Mouse (Mus musculus): ENCODE results near the gene 4921509C19Rik. TPM values are rescaled to one million over a fixed set of nuclear protein-coding genes. Genes with fewer than 3 reads are reported as not detected.
A peak's percentile ranks its signal among the peaks of the same experiment; 100 is the strongest.
"Not testable (repeated sequence)": the region's sequence is repeated elsewhere in the genome, so short reads cannot be mapped to it uniquely, and the experiment has no call there.

4921509C19Rik gene
- polyA plus RNA-seq, 1 experiment from 2014 or later: not detected

DNA sequence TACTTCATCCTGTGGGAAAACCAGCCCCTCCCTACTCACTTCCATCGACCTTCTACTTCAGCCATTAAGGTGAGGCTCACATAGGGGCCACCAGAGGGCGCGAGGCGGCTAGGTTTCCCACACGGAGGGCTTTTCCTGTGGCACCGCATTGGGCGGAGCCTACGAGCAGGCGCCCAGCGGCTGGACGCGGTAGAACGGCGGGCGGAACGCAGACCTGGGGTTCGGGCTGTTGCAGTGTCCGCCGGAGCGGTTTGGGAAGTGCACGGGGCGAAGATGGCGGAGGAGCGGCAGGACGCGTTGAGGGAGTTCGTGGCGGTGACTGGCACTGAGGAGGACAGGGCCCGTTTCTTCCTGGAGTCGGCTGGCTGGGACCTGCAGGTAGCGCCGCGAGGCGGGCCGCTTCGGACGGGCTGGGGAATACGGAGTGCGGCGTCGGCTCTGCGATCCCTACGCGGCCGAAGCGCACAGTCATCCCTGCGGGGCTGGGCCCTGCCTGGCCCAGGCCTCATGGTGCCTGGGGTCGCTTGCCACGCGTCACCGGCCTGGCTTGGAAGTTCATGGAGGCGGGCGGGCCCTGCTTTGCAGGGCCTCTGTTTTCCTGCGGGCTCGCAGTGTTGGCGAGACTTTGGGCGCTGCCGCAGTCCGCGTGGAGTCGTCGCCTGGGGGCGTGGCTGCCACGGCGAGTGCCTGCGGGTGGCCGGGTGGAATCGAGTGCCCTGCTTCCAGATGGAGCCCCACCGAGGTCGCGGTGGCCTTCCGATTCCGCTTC, 18.3 kb upstream of the 4921509C19Rik start, which contains the start of gene Nsfl1c:
Nsfl1c (plus strand) TSS at position 148 of the 769 bp plus-strand sequence.
- Histone ChIP-seq H3K4me3 (replicated peaks; ENCODE audit: low read length) (peak within 1 kb of the TSS; percentile 57), H3K36me3 (replicated peaks; ENCODE audit: control insufficient read depth, insufficient read depth) (peaks cover 24% of the 10 kb centered on the region), H3K4me2 (replicated peaks) (peak within 1 kb of the TSS; percentile 87), H3K4me1 (replicated peaks; ENCODE audit: control insufficient read depth, insufficient read depth, low read length) (peaks cover 14% of the 10 kb centered on the region), H3K27me3 (ENCODE audit: control insufficient read depth, insufficient read depth, low read length) (no peaks in the 10 kb centered on the region), H3K9me3 (ENCODE audit: control insufficient read depth, low read length) (no peaks in the 10 kb centered on the region), H3K27ac (0 out of 2 replicates have a peak within 1 kb of the TSS, but pooled peaks have one; percentile 58), H3K9ac (peak within 1 kb of the TSS; percentile 75)
- peak; percentile 98 for DNase-seq (ENCODE audit: low spot score)
- peak; percentile 100 for ATAC-seq (ENCODE audit: low FRiP score)
- WGBS: under 1% methylated on average over 72 of the region's 73 CpGs

DNA sequence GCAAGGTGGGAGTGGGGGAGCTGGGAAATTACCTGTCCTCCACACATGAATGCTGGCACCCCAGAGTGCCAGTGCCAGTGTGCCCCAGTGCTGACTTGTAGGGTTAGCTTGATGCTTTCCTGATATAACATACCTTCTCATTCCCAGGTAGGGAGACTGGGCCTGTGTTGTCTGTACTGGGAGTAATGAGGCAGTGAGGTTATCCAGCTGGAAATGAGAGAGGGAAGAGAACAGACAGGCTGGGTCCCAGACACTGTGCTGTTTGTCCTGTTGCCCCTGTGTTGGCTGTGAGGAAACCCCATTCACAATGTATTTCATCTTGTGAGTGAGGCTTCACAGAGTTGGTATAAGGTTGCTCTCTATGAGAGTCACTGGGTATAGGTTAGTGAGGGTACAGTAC, 10.5 kb upstream of the 4921509C19Rik start:
- no peak overlapping the region for H3K4me3 ChIP-seq (replicated peaks; ENCODE audit: low read length)
- no peaks in the 10 kb centered on the region for H3K36me3 ChIP-seq (replicated peaks; ENCODE audit: control insufficient read depth, insufficient read depth)
- no peak overlapping the region for H3K9ac ChIP-seq
- no peak overlapping the region for H3K4me2 ChIP-seq (replicated peaks)
- no peak for ATAC-seq (ENCODE audit: low FRiP score)
- no peaks in the 10 kb centered on the region for H3K27me3 ChIP-seq (ENCODE audit: control insufficient read depth, insufficient read depth, low read length)
- no peaks in the 10 kb centered on the region for H3K4me1 ChIP-seq (replicated peaks; ENCODE audit: control insufficient read depth, insufficient read depth, low read length)
- no peaks in the 10 kb centered on the region for H3K9me3 ChIP-seq (ENCODE audit: control insufficient read depth, low read length)
- H3K27ac ChIP-seq: no peak overlapping the region
- no peak for DNase-seq (ENCODE audit: low spot score)

DNA sequence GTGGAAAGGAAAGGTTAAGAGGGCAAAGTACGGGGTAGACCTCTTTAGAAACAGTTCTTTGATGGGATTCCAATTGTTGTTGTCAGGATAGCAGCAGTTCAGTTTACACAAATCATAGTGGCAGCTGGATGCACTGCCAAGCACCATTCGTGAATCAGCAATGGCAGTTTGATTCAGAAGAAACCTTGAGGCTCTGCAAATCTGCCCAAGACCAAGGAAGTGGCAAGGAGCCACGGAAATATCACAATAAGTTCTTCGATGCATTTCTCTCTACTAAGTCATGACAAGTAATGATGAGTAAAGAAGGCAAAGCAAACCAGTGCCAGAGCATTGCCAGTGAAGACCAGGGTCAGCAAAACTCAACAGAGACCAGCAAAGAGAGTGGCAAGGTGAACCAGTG, 41.0 kb downstream of the 4921509C19Rik start:
- H3K27ac ChIP-seq; H3K27me3 ChIP-seq (ENCODE audit: control insufficient read depth, insufficient read depth, low read length); ATAC-seq (ENCODE audit: low FRiP score); H3K4me3 ChIP-seq (replicated peaks; ENCODE audit: low read length); H3K9ac ChIP-seq; DNase-seq (ENCODE audit: low spot score); H3K4me1 ChIP-seq (replicated peaks; ENCODE audit: control insufficient read depth, insufficient read depth, low read length); H3K36me3 ChIP-seq (replicated peaks; ENCODE audit: control insufficient read depth, insufficient read depth); H3K9me3 ChIP-seq (ENCODE audit: control insufficient read depth, low read length); H3K4me2 ChIP-seq (replicated peaks): not testable (repeated sequence)
- WGBS: 76% methylated on average over 4 of the region's 4 CpGs

DNA sequence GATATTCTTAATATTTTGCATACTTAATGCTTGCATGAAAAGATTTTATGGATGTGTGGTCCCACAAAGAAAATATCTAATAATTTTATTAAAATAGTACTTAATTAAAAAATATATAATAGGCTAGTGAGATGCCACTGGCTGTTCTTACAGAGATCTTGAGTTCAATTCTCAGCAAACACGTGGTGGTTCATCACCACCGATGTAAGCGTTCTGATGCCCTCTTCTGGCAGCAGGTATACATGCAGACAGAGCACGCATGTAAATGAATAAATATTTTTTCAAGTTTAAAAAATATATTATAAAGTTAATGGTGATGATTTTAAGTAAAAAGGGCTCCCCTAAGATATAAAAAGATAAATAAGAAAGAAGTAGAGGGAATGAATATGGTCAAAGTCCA, 41.8 kb downstream of the 4921509C19Rik start:
- not testable (repeated sequence) for H3K27me3 ChIP-seq (ENCODE audit: control insufficient read depth, insufficient read depth, low read length); H3K9me3 ChIP-seq (ENCODE audit: control insufficient read depth, low read length); H3K36me3 ChIP-seq (replicated peaks; ENCODE audit: control insufficient read depth, insufficient read depth); H3K27ac ChIP-seq; H3K9ac ChIP-seq; H3K4me1 ChIP-seq (replicated peaks; ENCODE audit: control insufficient read depth, insufficient read depth, low read length); ATAC-seq (ENCODE audit: low FRiP score); H3K4me3 ChIP-seq (replicated peaks; ENCODE audit: low read length); H3K4me2 ChIP-seq (replicated peaks); DNase-seq (ENCODE audit: low spot score)
- 57% methylated on average over 4 of the region's 4 CpGs for WGBS

Other genes with a start within 250 kb of the 4921509C19Rik start
- 255 and 261 TPM in 2 replicates for gene Nsfl1c, start 18.0 kb upstream of the 4921509C19Rik start, polyA plus RNA-seq (2014; fragmentation: Nextera tagmentation; extraction: Ambion mirVana)
- 643 and 689 TPM in 2 replicates for gene Fkbp1a, start 66.3 kb upstream of the 4921509C19Rik start, polyA plus RNA-seq (2014; fragmentation: Nextera tagmentation; extraction: Ambion mirVana)
- 0.55 and 0.83 TPM in 2 replicates for gene Sdcbp2, start 96.5 kb upstream of the 4921509C19Rik start, polyA plus RNA-seq (2014; fragmentation: Nextera tagmentation; extraction: Ambion mirVana)
- gene Snph, start 156.4 kb upstream of the 4921509C19Rik start, polyA plus RNA-seq (2014; fragmentation: Nextera tagmentation; extraction: Ambion mirVana): 24.6 and 25.4 TPM in 2 replicates
- gene Rad21l, start 192.4 kb upstream of the 4921509C19Rik start, polyA plus RNA-seq (2014; fragmentation: Nextera tagmentation; extraction: Ambion mirVana): 0.29 and 0.35 TPM in 2 replicates
- gene Tmem74b, start 225.9 kb upstream of the 4921509C19Rik start, polyA plus RNA-seq (2014; fragmentation: Nextera tagmentation; extraction: Ambion mirVana): 25.3 and 28.0 TPM in 2 replicates

All from hindbrain, embryonic 14.5 days (tissue).